Mouse (Mus musculus) urinary bladder, adult 2 months (tissue): ENCODE results near the gene Arih2. TPM values are rescaled to one million over a fixed set of nuclear protein-coding genes. Genes with fewer than 3 reads are reported as not detected.
"Not testable (repeated sequence)": the region's sequence is repeated elsewhere in the genome, so short reads cannot be mapped to it uniquely, and the experiment has no call there.

ENCODE experiments used
- DNase-seq: peaks from one replicate; pipeline ENCODE4 v3.0.0; 2022; ENCODE audit warnings: low spot score
- polyA plus RNA-seq: library from polyadenylated mRNA; depleted of rRNA; stranded (reverse); fragments of >200 nt; gene quantifications from 2 replicates; pipeline ENCODE4 v1.2.3, GENCODE M21; 2012; rRNA removed

Arih2 gene
- polyA plus RNA-seq, result 41.1 and 46.2 TPM in 2 replicates

DNA sequence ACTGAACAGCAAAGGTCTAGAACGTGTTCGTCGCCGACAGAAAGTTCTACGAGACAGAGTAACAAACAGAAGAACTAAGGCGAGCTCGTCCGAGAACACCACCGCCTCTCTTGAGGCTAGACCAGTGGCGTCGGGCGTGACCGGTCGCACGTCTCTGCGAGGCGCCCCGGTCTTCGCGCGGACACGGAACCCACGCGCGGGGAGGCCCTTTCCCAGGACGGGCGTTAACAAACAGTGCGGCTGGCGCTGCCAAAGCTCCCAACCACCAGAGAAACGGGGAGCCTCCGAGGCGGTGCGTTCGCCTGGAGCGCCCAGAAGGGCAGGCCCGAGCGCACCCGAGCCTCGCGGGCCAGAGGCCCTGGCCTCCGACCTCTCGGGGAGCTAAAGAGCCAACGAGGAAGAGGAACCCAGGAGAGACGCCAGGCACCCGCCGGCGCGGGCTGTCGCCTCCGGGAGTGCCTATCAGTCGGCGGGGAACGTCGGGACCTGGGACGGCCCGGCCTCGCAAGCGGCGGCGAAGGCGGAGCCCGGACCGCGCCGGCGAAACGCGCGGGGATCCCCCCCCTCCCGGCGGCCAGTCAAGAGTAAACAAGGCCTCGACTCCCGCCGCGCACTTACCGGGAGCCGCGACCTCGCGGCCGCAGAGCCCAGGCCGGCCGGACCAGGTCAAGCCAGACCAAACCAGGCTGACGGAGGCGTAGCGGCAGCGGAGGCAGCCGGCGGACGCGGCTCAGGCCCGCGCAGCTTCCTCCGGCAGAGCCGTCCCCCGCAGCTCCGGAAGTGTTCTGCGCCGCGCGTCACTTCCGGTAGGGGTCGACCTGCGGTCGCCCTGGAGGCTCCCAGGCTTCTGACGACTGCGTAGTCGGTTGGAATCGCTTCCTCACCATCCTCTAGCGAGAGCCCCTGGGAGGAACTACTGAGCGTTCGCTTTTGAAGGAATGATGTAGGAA, at the start of gene Arih2:
TSS of gene Arih2 (minus strand) at position 776 of the 950 bp plus-strand sequence.
- DNase-seq, result peak; percentile 88

GRCm38 (mm10) chr9:108694533-108694932, 45.3 kb upstream of the Arih2 start:
- DNase-seq, result no peak

DNA sequence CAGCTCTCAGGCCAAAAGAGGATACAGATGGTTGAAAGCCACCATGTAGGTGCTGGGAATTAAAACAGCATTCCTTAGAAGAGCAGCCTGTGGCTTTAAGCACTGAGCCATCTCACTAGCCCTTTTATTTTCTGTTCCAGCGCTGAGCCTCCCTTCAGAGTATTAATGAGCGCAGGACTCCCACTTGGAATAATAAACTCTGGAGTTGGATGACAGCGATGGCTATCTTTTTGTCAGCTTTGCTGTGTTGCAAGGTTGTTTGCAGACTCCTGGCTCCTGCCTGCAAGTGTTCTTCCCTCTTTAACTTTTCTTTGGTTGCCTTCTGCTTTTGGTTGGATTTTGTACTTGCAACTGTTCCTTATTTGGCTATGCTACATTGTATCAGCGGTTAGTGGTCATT, 44.8 kb upstream of the Arih2 start:
- no peak for DNase-seq

GRCm38 (mm10) chr9:108692226-108693041, 43.2 kb upstream of the Arih2 start:
- DNase-seq, result peak; percentile 61

- peak; percentile 81 for DNase-seq
Observed at GRCm38 (mm10) chr9:108691846-108692225, 42.6 kb upstream of the Arih2 start.

GRCm38 (mm10) chr9:108691371-108691770, 42.2 kb upstream of the Arih2 start:
- DNase-seq, result no peak

DNA sequence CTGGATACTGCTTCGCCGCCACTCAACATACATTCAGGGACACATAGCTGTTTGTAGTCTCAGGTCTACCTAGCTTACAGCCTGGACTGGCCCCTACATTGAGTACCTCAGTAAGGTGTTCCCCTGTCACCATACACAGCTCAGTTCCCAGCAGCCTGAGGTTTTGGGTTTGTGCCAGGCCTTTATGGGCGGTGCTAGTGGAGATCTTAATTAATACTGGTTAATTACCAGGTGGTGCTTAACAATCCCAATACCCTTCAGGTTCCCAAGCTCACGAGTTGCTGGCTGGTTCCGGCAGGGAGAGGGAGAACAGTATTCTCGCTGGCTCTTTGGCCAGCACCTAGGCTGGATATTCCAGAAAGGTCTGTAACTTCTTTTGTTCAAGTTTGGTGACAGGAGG, 41.7 kb upstream of the Arih2 start:
- DNase-seq, result no peak

DNA sequence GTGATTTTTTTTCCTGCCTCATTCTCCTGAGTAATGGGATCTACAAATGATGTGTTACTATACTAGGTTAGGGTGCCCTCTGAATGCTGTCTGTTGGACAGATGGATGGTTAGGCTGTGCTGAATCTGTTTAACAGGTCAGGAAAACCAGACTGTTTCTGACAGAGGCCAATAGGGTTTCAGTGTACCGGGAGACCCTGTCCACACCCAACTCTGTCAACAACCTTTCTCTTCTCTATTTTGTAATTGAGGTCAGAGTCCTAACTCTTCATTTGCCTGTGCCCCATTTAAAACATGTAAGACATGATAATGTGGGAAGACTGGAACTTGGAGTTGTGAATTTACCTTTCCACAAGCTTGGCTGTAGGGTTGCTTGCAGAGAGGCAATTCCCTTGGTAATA, 40.8 kb upstream of the Arih2 start:
- no peak for DNase-seq

DNA sequence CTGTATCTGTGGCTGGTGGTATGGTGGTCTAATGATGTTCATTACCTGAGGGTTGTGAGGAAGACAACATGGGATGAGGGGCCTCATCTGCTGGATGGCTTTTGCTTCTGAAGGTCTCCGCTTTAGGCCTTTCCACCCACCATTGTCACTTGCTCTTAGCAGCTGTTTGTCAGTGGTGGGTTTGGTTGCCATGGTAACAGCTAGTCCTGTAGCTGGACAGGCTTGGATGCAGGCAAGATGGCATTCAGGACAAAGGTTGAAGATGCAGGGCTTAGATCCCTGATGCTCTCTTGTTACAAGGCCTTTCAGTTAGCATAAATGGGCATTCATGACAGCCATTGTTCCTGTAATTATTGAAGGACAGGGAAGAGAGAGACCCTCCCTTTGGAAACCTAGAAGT, 39.9 kb upstream of the Arih2 start, which contains the start of gene Prkar2a:
TSS of gene Prkar2a (plus strand) at position 209 of the 400 bp plus-strand sequence.
- no peak for DNase-seq

- DNase-seq, result no peak
Observed at GRCm38 (mm10) chr9:108688451-108688850, 39.3 kb upstream of the Arih2 start.

DNA sequence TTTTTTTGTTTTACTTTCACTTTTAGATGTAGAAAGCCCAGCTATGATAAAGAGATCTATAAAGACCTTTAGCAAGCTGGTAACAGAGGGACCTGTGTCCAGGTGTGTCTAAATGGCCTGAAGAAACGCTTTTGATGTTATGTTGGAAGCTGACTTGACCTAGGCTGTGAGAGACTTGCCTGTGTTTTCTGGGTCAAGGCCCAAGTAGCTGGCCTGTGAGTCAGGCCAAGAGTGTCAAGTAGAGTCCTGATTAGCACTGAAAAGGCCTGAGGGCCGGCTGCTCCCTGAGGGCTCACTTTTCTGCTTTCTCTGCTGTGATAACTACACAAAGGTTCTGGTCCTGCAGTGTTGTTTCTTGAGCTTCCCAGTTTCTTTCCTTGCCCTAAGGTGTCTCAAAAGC, 38.5 kb upstream of the Arih2 start:
- DNase-seq, result no peak

DNA sequence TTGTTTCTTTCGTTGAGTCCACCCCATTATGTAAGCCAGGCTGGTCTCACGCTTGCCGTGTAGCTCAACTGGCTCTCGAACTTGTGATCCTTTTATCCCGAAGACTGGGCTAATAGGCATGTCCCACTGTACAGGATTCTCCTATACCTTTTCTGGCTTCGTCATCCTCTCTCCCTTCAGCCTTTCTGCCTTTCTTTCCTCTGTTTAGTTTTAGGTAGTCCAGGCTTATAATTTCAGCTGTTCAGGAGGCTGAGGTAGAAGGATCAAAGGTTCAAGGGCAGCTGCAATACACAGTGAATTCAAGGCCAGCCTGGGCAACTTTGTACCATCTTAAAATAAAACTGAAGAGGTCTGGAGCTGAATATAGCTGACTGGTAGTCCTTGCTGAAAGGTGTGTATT, 38.0 kb upstream of the Arih2 start:
- no peak for DNase-seq

DNA sequence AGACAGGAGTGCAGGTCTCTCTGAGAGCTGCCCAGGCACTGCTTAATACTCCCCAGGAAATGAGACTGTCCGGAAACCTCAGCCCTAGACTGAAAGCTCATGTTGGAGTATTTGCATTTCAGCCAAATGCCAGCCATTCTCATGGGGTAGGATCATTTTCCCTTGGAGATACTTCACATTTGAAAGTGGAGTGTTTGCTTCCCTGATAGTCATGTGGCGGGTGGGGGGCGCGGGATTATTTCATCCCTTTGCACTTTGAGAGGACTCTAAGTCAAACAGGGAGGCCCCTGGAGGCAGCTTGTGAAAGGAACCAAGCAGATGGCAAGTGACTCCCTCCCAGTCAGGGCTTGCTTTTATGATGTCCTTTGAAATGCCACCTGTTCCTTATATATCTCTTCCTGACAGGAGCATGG, 37.3 kb upstream of the Arih2 start:
- no peak for DNase-seq

DNA sequence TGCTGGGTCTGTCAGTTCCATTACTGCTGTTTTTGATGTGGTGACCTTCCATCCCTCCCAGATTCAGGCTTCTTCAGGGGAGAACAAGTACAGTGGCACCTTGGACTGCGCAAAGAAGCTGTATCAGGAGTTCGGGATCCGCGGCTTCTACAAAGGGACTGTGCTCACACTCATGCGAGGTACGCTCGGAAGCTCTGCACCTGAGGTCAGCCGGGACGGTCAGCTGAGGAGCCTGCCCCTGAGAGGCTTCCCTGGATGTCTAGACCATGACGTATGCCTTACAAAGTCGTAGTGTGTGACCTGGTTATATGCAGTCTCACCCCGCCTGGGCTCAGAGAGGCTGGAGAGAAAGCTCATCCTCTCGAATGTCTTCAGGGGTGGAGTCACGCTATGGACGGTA, 30.8 kb upstream of the Arih2 start:
- no peak for DNase-seq

DNA sequence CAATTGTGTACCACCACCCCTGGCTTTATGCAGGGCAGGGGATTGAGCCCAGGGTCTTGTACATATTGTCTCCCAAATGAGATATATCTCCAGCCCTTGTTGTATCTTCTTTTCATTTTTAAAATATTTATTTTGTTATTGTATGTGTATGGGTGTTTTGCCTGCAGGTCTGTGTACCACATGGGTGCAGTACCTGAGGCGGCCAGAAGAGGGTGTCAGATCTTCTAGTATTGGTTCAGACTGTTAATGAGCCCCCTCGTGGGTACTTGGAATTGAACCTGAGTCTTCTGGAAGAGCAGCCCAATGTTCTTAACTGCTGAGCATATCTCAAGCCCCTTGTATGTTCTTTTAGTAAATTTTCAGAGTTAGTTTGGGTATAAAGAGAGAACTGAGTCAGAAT, 24.0 kb upstream of the Arih2 start:
- no peak for DNase-seq

DNA sequence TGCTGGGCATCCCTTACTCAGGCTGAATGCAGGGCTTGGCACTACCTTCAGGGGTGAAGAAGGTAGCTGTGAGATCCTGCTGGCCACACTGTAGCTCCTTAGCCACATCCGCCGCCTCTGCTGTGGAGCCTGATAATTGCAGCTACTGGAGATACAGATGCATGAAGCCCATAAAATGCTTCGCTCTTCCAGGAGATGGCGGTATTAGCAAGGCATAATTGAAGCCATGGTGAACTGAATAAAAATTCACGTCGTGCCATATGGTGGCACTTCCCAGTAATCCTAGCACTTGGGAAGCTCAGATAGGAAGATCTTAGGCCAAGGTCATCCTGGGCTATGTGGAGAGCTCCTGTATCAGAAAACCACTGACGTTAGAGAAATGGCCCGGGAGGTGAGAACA, 20.7 kb upstream of the Arih2 start:
- no peak for DNase-seq

DNA sequence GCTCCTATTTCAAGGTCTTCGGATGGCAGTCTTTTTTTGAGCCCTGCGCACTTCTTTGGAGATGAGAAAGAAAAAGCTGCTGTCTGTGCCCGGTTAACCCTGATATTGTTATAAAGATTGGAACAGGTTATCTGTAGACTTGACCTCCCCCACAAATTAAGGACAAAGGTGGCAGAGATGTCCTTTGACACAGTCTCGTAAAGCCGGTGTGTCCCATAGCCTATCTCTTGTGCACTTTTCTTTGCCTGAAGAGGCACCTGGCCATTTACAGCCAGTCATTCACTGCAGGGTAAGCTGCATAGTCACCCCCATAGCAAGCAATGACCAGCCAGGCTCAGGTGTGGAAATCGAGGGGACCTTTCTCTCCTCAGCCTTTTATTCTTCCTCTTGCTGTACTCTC, 13.5 kb upstream of the Arih2 start:
- no peak for DNase-seq

DNA sequence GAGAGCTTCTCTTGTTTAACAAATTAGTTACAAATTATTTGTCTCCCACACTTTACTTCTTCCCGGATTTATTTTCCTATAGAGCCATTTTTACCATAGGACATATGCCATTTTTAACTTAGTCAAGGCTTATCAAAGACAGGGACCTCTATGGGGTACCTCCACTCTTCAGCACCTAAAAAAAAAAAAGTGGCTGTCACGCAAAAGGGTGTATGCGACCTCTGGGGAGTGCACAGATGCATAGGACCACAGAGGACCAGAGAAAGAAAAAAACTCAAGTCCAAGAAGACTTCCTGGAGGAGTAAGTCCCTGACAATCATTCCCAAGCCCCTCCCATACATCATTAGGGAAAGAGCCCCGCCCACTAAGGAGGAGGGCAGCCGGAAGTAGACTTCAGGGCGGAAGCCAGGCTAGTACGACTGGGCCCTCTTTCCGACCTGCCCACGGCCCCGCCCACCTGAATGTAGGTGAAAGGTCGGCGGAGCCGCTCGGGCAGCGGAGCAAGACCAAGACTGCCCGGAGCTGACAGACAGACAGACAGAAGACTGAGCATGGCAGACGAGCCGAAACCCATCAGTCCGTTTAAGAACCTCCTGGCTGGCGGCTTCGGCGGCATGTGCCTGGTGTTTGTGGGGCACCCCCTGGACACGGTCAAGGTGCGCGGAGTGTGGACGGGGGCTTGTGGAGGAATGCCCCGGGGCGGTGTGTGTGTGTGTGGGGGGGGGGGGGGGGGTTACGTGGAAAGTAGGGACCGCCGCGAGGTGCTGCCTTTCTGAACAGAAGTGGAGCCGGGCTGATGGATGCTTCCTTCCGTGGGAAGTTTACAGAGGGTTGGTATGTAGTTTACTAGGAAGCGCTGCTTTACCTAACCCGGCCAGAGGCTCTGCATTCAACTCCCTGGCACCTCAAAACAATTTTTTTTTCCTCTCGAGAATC, 12.8 kb upstream of the Arih2 start, which contains the start of gene Slc25a20:
TSS of gene Slc25a20 (plus strand) at position 412 of the 936 bp plus-strand sequence.
- peak; percentile 59 for DNase-seq

DNA sequence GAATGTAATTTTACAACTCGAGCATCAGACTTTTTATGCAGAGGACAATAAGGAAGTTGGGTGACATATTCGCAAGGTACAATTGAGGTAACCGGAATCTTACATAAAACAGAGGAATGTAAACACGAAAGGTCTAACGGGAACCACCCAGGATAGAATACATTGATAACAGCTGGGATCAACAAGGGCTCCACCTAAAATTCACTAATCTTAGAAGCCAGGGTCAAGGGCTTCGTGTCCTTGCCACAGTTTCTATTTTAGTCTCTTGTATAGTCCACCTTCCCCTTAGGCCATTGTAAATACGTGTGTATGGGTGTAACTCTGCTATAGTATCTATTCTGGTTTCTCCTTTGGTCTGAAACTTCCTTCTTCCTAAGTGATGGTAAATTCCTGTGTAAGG, 6.7 kb upstream of the Arih2 start:
- DNase-seq, result not testable (repeated sequence)

DNA sequence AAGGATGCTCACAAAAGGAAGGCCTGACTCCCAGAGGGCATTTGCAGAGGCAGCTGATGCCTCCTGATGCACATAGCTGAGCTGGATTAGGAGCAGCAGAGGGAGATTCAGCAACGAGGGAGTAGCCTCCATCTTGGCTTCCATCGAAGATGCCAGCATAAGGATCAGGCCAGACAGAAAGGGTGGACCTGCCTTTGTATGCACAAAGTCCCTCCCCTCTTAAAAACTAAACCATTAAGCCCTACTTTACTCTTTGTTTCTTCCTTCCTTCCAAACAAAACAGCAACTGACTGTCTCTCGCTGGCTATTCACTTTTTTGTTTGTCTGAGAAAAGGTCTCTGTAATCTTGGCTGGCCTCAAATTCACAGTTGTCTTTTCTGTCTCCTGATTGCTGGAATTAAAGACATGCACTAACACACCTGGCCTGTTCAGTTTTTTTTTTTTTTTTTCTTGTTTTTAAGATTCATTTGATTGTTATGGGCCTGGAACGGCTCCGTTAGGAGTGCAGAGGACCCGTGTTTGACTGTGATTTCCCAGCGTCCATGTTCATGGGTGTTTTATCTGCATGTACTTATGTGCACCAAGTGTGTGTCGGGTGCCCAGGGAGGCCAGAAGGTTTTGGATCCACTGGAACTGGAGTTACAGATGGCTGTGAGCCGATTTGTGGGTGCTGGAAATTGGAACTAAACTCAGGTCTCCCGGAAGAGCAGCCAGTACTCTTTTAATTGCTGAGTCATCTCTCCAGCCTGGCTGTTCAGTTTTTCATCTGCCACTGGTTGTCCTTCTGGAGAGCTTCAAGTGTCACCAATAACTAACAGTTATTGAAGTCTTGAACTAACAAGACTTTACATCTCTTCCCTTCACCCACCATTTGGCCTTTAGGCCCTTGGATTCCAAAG, 5.6 kb upstream of the Arih2 start:
- DNase-seq, result no peak
